Mouse (Mus musculus) kidney, embryonic 16.5 days (tissue): Measurements from ENCODE around the gene Lipt1. TPM values are rescaled to one million over a fixed set of nuclear protein-coding genes. Genes with fewer than 3 reads are reported as not detected.

ENCODE experiments used
- ATAC-seq: fragments of 200-750 bp; cut with Nextera tagmentation; 2 replicates; pipeline ENCODE4 v1.8.0; 2017; ENCODE audit warnings: moderate TSS enrichment; ENCODE audit not compliant: low FRiP score, low TSS enrichment
- H3K27ac ChIP-seq: fragments of 300-500 bp; sonication (generic); 2 replicates; pipeline ENCODE4 v1.5.1; 2014; ENCODE audit warnings: low read length
- H3K27me3 ChIP-seq: fragments of 300-500 bp; sonication (generic); 2 replicates; pipeline ENCODE4 v1.6.1; 2014; ENCODE audit warnings: low read length, control low read depth, mixed read lengths; ENCODE audit not compliant: insufficient read depth
- H3K36me3 ChIP-seq: fragments of 300-500 bp; sonication (generic); 2 replicates; pipeline ENCODE4 v1.6.1; 2014; ENCODE audit warnings: low read length, control low read depth, mixed read lengths; ENCODE audit not compliant: insufficient read depth
- H3K4me1 ChIP-seq: fragments of 300-500 bp; sonication (generic); 2 replicates; pipeline ENCODE4 v1.6.1; 2014; ENCODE audit warnings: low read length, control low read depth, mixed read lengths; ENCODE audit not compliant: insufficient read depth
- H3K4me2 ChIP-seq: fragments of 300-500 bp; sonication (generic); replicated peaks from 2 replicates; pipeline ENCODE4 v1.6.1; 2014; ENCODE audit warnings: low read depth, low read length
- H3K4me3 ChIP-seq: fragments of 300-500 bp; sonication (generic); 2 replicates; pipeline ENCODE4 v1.5.1; 2014; ENCODE audit warnings: mild to moderate bottlenecking, low read length
- H3K9ac ChIP-seq: fragments of 300-500 bp; sonication (generic); replicated peaks from 2 replicates; pipeline ENCODE4 v1.6.1; 2014; ENCODE audit warnings: low read length
- H3K9me3 ChIP-seq: fragments of 300-500 bp; sonication (generic); 2 replicates; pipeline ENCODE4 v1.6.1; 2016; ENCODE audit warnings: low read length, control low read depth
- WGBS: fragments of 180-500 bp; shearing (Covaris S2); extraction: QIAGEN DNeasy Blood & Tissue Kit; methylation state at CpG from one replicate; pipeline ENCODE4 v1.1.7; 2014; 5-methylcytosine and 5-hydroxymethylcytosine counted together
- polyA plus RNA-seq: library from polyadenylated mRNA; unstranded; fragments of >200 nt; fragmentation: Nextera tagmentation; extraction: Ambion mirVana; gene quantifications from 2 replicates; pipeline ENCODE4 v1.2.1, GENCODE M21; 2015

The Lipt1 gene
- polyA plus RNA-seq, 1 experiment from 2014 or later: 9.7 TPM

DNA sequence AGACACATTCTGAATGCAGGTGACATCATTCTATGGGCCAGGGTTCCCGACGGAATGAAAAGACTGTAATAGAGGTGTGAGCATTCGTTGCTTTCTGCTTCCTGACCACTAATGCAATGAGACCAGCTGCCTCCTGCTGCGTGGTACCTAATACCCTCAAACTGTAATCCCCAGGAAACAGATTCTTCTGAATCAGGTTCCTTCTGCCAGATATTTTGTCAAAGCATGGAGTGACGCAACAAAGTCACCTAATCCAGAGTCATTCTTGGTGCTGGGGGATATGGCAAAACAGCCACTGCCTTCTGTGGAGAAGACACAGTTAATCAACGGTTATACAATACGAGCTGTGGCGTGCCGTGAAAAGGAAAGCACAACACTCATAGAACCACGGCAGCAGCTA is 2.9 kb upstream of the Lipt1 start:
- 60% methylated on average over 10 of the region's 10 CpGs for WGBS
- H3K4me1 ChIP-seq: peaks cover 10% of the 10 kb centered on the region; the same call in 1 of the 2 replicates

GRCm38 (mm10) chr1:37869362-37869761 is 2.2 kb upstream of the Lipt1 start:
- Histone ChIP-seq H3K27me3 (no peaks in the 10 kb centered on the region), H3K4me3 (no peak overlapping the region), H3K27ac (no peak overlapping the region), H3K36me3 (no peaks in the 10 kb centered on the region), H3K4me2 (no peak overlapping the region), H3K9ac (no peak overlapping the region), H3K4me1 (peaks cover 10% of the 10 kb centered on the region; the same call in 1 of the 2 replicates), H3K9me3 (no peaks in the 10 kb centered on the region)
- no peak for ATAC-seq
- WGBS: 45% methylated on average over 2 of the region's 2 CpGs

More for the DNA sequence above, 2.9 kb upstream of the Lipt1 start:
- no peak overlapping the region for H3K27ac ChIP-seq
- no peaks in the 10 kb centered on the region for H3K36me3 ChIP-seq
- H3K9ac ChIP-seq: no peak overlapping the region
- no peaks in the 10 kb centered on the region for H3K9me3 ChIP-seq
- H3K4me2 ChIP-seq: no peak overlapping the region
- no peak overlapping the region for H3K4me3 ChIP-seq
- H3K27me3 ChIP-seq: no peaks in the 10 kb centered on the region
- no peak for ATAC-seq

DNA sequence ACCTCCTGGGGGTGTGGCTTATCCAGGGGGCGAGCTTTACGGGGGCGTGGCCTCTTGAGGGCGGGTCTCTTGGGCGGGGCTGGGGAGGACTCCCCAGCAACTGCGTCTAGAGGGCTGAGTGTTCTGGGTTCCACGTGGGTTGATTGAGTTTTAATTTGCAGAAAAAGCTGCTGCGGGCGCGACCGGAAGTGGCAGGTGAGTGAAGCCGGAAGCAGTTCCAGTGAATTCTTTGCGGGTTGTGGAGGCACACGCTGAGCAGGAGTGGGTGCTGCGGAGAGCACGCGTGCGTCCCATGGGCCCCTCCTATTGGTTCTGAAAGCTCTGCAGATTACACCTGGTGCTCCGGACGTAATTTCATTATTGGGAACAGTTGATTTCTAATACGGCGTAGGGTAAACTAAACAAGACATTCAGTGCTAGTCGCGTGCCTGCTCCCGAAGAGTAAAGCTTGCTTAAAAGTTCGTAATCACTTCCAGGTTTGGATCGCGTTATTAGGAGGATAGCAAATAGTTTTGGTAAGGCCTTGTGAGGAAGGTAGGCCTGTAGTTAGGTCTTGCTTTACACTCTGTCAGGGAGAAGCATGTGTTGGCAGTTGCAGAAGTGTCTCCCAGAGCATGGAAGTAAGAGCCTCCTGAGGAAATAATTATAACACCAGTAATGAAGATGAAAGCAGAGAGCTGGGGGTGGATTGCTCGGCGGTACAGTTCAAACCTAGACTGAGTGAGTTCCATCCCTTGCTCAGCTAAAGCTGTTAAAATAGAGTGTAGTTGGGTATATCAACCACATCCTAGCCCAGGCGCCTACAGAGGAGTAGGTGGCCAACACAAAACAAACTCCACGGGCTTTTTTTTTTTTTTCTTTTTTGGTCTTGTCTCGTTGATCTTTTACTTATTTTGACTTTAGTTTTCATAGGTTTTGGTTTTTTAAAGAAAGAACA is 861 bp downstream of the Lipt1 start:
- Histone ChIP-seq H3K9ac (peak overlapping the region; percentile 71), H3K36me3 (peaks cover 26% of the 10 kb centered on the region), H3K27me3 (no peaks in the 10 kb centered on the region), H3K27ac (peak overlapping the region; percentile 86), H3K4me2 (peak overlapping the region; percentile 52), H3K4me3 (peak overlapping the region; percentile 67), H3K9me3 (peaks cover 11% of the 10 kb centered on the region; the same call in 1 of the 2 replicates), H3K4me1 (peaks cover 5% of the 10 kb centered on the region; the same call in 1 of the 2 replicates)
- ATAC-seq: peak; percentile 87
- 6% methylated on average over 33 of the region's 33 CpGs for WGBS

GRCm38 (mm10) chr1:37873157-37873556 is 1.6 kb downstream of the Lipt1 start:
- WGBS: 84% methylated on average over 4 of the region's 4 CpGs
- Histone ChIP-seq H3K27ac (no peak overlapping the region), H3K4me3 (no peak overlapping the region; the same call in 1 of the 2 replicates), H3K4me1 (peaks cover 5% of the 10 kb centered on the region; the same call in 1 of the 2 replicates), H3K9me3 (peaks cover 11% of the 10 kb centered on the region; the same call in 1 of the 2 replicates), H3K36me3 (peaks cover 34% of the 10 kb centered on the region), H3K4me2 (peak overlapping the region; percentile 52), H3K9ac (no peak overlapping the region), H3K27me3 (no peaks in the 10 kb centered on the region)
- no peak for ATAC-seq

- Histone ChIP-seq H3K4me3 (no peak overlapping the region), H3K4me2 (no peak overlapping the region), H3K27ac (no peak overlapping the region), H3K9me3 (peaks cover 11% of the 10 kb centered on the region; the same call in 1 of the 2 replicates), H3K27me3 (no peaks in the 10 kb centered on the region), H3K4me1 (no peaks in the 10 kb centered on the region), H3K9ac (no peak overlapping the region), H3K36me3 (peaks cover 53% of the 10 kb centered on the region)
- no peak for ATAC-seq
- WGBS: 94% methylated on average over 13 of the region's 13 CpGs
These were observed 6.4 kb downstream of the Lipt1 start for GRCm38 (mm10) chr1:37877736-37878460.

- WGBS: 90% methylated on average over 4 of the region's 4 CpGs
- H3K4me2 ChIP-seq: no peak overlapping the region
- H3K4me3 ChIP-seq: no peak overlapping the region
These were observed 11.9 kb downstream of the Lipt1 start for GRCm38 (mm10) chr1:37883411-37883810.

GRCm38 (mm10) chr1:37884451-37884850 is 12.9 kb downstream of the Lipt1 start:
- WGBS: 81% methylated on average over 4 of the region's 4 CpGs
- ATAC-seq: no peak
- peaks cover 23% of the 10 kb centered on the region; the same call in 1 of the 2 replicates for H3K36me3 ChIP-seq
- no peaks in the 10 kb centered on the region for H3K9me3 ChIP-seq
- peaks cover 5% of the 10 kb centered on the region for H3K4me1 ChIP-seq
- H3K4me3 ChIP-seq: no peak overlapping the region
- no peak overlapping the region for H3K9ac ChIP-seq
- no peak overlapping the region for H3K27ac ChIP-seq
- no peaks in the 10 kb centered on the region for H3K27me3 ChIP-seq
- H3K4me2 ChIP-seq: no peak overlapping the region

More at GRCm38 (mm10) chr1:37883411-37883810, 11.9 kb downstream of the Lipt1 start:
- ATAC-seq: no peak
- H3K27me3 ChIP-seq: no peaks in the 10 kb centered on the region
- no peaks in the 10 kb centered on the region for H3K4me1 ChIP-seq
- no peaks in the 10 kb centered on the region for H3K9me3 ChIP-seq
- no peak overlapping the region for H3K9ac ChIP-seq
- H3K36me3 ChIP-seq: peaks cover 31% of the 10 kb centered on the region
- no peak overlapping the region for H3K27ac ChIP-seq

DNA sequence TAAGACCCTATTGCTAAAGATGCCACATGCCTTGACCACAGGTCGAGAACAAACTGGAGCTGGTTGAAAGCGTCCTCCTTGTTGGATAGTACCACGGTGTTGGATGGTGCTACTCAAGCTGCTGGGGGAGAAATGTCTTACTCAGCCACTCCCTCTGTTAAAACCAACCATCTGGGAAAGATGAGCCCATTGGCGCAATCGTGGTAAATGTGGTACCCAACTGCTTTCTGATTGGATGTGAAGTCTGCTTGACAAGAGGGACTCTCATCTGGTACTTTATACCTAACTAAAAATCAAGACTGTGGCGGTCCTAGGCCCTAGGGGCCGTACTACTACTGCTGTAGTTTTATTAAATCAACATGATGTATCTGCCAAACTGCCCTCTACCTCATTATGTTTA is 17.7 kb downstream of the Lipt1 start:
- Histone ChIP-seq H3K27ac (no peak overlapping the region), H3K4me3 (peak overlapping the region; percentile 85), H3K4me2 (peak overlapping the region; percentile 63), H3K36me3 (peaks cover 9% of the 10 kb centered on the region; the same call in 1 of the 2 replicates), H3K27me3 (no peaks in the 10 kb centered on the region), H3K9me3 (no peaks in the 10 kb centered on the region), H3K9ac (peak overlapping the region; percentile 80), H3K4me1 (peaks cover 11% of the 10 kb centered on the region)
- ATAC-seq: no peak
- 87% methylated on average over 7 of the region's 7 CpGs for WGBS

GRCm38 (mm10) chr1:37890025-37890652 is 18.6 kb downstream of the Lipt1 start, which contains the start of the genes Mitd1 and Mrpl30:
Mitd1 (minus strand) TSS chr1:37890411.
Mrpl30 (plus strand) TSS chr1:37890477.
- Histone ChIP-seq H3K27me3 (no peaks in the 10 kb centered on the region), H3K4me2 (peak within 1 kb of the TSS; percentile 63), H3K36me3 (peaks cover 12% of the 10 kb centered on the region; the same call in 1 of the 2 replicates), H3K9me3 (no peaks in the 10 kb centered on the region), H3K4me3 (peak within 1 kb of the TSS; percentile 85), H3K27ac (peak within 1 kb of the TSS; percentile 78), H3K4me1 (peaks cover 11% of the 10 kb centered on the region), H3K9ac (peak within 1 kb of the TSS; percentile 80)
- ATAC-seq: peak; percentile 92
- under 1% methylated on average over 41 of the region's 41 CpGs for WGBS
